Mouse (Mus musculus): ENCODE results near the gene Olfr1293-ps. TPM values are rescaled to one million over a fixed set of nuclear protein-coding genes. Genes with fewer than 3 reads are reported as not detected.

The Olfr1293-ps gene
- polyA plus RNA-seq (2015; fragmentation: Nextera tagmentation; extraction: Ambion mirVana) = not detected in 2 replicates

GRCm38 (mm10) chr2:111524903-111525302, at the start of gene Olfr1293-ps:
Olfr1293-ps (plus strand) TSS chr2:111525203.
- Histone ChIP-seq H3K27me3 (ENCODE audit: insufficient read depth, low read length) (no peaks in the 10 kb centered on the region), H3K9ac (replicated peaks) (no peak within 1 kb of the TSS), H3K4me3 (ENCODE audit: low read depth, low read length) (no peak within 1 kb of the TSS), H3K4me1 (ENCODE audit: insufficient read depth) (no peaks in the 10 kb centered on the region), H3K9me3 (ENCODE audit: low read length) (no peaks in the 10 kb centered on the region), H3K4me2 (ENCODE audit: low read depth, low read length) (no peak within 1 kb of the TSS), H3K27ac (ENCODE audit: low read depth) (no peak within 1 kb of the TSS), H3K36me3 (replicated peaks; ENCODE audit: insufficient read depth, low read length) (no peaks in the 10 kb centered on the region)
- ATAC-seq = no peak
- WGBS (ENCODE audit: insufficient replicate concordance) = 67% methylated on average over 1 of the region's 1 CpGs
- TF ChIP-seq EP300 (IDR thresholded peaks at IDR 0.05; ENCODE audit: low read depth) (no peak), CTCF (IDR thresholded peaks at IDR 0.05; ENCODE audit: low read depth) (no peak)
- no peak for DNase-seq

DNA sequence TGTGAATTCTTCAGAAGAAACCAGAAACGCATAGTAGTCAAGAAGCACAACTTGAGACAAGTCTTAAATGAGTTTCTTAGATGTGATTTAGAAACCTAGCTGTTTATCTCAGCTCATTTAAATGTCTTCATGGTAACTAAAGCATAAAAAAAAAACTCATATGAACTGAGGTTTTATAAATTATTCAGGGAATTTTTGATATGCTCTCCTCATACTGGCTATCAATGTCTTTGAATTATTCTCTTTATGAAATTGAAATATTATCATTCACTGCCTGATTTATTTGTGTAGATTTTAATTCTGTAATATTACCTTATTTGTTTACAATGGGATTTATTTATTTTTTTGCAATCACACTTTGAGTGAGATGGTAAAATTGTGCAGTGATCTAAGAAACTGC, 44.5 kb upstream of the Olfr1293-ps start, which contains the start of gene Olfr1289:
Gene Olfr1289, plus strand, starts transcription at position 301 of the 400 bp plus-strand sequence.
- Histone ChIP-seq H3K27ac (ENCODE audit: low read depth) (no peak within 1 kb of the TSS), H3K36me3 (replicated peaks; ENCODE audit: insufficient read depth, low read length) (no peaks in the 10 kb centered on the region), H3K27me3 (ENCODE audit: insufficient read depth, low read length) (no peaks in the 10 kb centered on the region), H3K4me1 (ENCODE audit: insufficient read depth) (no peaks in the 10 kb centered on the region), H3K9me3 (ENCODE audit: low read length) (no peaks in the 10 kb centered on the region), H3K4me3 (ENCODE audit: low read depth, low read length) (no peak within 1 kb of the TSS), H3K9ac (replicated peaks) (no peak within 1 kb of the TSS), H3K4me2 (ENCODE audit: low read depth, low read length) (no peak within 1 kb of the TSS)
- DNase-seq = no peak
- no peak for TF ChIP-seq CTCF (IDR thresholded peaks at IDR 0.05; ENCODE audit: low read depth)
- no peak for TF ChIP-seq EP300 (IDR thresholded peaks at IDR 0.05; ENCODE audit: low read depth)
- 55% methylated on average over 1 of the region's 1 CpGs for WGBS (ENCODE audit: insufficient replicate concordance)
- ATAC-seq = no peak

DNA sequence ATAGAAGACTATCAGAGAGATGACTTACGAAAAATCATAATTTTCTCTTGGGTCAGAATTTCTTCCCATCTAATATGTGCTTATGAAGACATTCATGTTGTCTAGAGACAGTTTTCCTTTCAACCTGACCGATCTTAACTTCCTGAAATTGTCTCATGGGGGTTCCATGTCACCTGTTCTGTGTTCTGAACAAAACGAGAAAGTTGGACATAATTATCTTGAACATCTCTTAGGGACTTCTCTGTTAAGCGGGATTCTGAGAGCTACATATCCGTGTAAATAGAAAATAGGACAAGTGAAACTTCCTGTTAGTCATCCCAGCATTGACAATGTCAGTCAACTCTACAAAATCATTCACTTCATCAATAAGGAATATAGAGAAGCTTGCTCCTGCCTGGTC, 31.3 kb upstream of the Olfr1293-ps start, which contains the start of gene Olfr1290:
Gene Olfr1290, minus strand, starts transcription at position 101 of the 400 bp plus-strand sequence.
- Histone ChIP-seq H3K9me3 (ENCODE audit: low read length) (no peaks in the 10 kb centered on the region), H3K9ac (replicated peaks) (no peak within 1 kb of the TSS), H3K27me3 (ENCODE audit: insufficient read depth, low read length) (no peaks in the 10 kb centered on the region), H3K4me3 (ENCODE audit: low read depth, low read length) (no peak within 1 kb of the TSS), H3K27ac (ENCODE audit: low read depth) (no peak within 1 kb of the TSS), H3K36me3 (replicated peaks; ENCODE audit: insufficient read depth, low read length) (no peaks in the 10 kb centered on the region), H3K4me1 (ENCODE audit: insufficient read depth) (no peaks in the 10 kb centered on the region), H3K4me2 (ENCODE audit: low read depth, low read length) (no peak within 1 kb of the TSS)
- 61% methylated on average over 5 of the region's 5 CpGs for whole genome bisulfite sequencing (ENCODE audit: insufficient replicate concordance)
- no peak for ATAC-seq
- no peak for DNase-seq
- TF ChIP-seq EP300 (IDR thresholded peaks at IDR 0.05; ENCODE audit: low read depth) (no peak), CTCF (IDR thresholded peaks at IDR 0.05; ENCODE audit: low read depth) (no peak)

DNA sequence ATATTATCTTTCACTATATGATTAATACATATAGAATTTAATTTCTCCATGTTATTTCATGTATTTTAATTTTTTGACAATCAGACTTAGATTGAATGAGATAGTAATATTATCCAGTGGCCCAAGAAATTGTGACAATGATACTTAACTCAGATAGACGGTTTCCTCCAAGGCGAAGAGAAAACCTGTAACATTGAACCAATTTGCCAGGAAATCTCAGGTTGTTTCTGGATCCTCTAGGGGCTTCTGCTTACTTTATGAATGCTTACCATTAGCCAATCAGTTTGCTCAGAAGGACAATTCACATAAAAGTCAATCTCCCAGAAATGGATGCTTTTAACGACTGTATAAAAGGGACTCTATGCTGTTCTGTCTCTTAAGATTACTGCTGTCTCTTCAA, 28.1 kb upstream of the Olfr1293-ps start, which contains the start of gene Olfr1291-ps1:
Gene Olfr1291-ps1, plus strand, starts transcription at position 301 of the 400 bp plus-strand sequence.
- Histone ChIP-seq H3K4me1 (ENCODE audit: insufficient read depth) (no peaks in the 10 kb centered on the region), H3K36me3 (replicated peaks; ENCODE audit: insufficient read depth, low read length) (no peaks in the 10 kb centered on the region), H3K9ac (replicated peaks) (no peak within 1 kb of the TSS), H3K4me3 (ENCODE audit: low read depth, low read length) (no peak within 1 kb of the TSS), H3K9me3 (ENCODE audit: low read length) (no peaks in the 10 kb centered on the region), H3K27me3 (ENCODE audit: insufficient read depth, low read length) (no peaks in the 10 kb centered on the region), H3K27ac (ENCODE audit: low read depth) (no peak within 1 kb of the TSS), H3K4me2 (ENCODE audit: low read depth, low read length) (no peak within 1 kb of the TSS)
- DNase-seq (no peak), ATAC-seq (no peak)
- 84% methylated on average over 3 of the region's 3 CpGs for WGBS (ENCODE audit: insufficient replicate concordance)
- TF ChIP-seq EP300 (IDR thresholded peaks at IDR 0.05; ENCODE audit: low read depth) = no peak
- no peak for TF ChIP-seq CTCF (IDR thresholded peaks at IDR 0.05; ENCODE audit: low read depth)

- TF ChIP-seq CTCF (IDR thresholded peaks at IDR 0.05; ENCODE audit: low read depth) (no peak), EP300 (IDR thresholded peaks at IDR 0.05; ENCODE audit: low read depth) (no peak)
- Histone ChIP-seq H3K4me2 (ENCODE audit: low read depth, low read length) (no peak overlapping the region), H3K36me3 (replicated peaks; ENCODE audit: insufficient read depth, low read length) (no peaks in the 10 kb centered on the region), H3K4me1 (ENCODE audit: insufficient read depth) (no peaks in the 10 kb centered on the region), H3K27me3 (ENCODE audit: insufficient read depth, low read length) (no peaks in the 10 kb centered on the region), H3K27ac (ENCODE audit: low read depth) (no peak overlapping the region), H3K9me3 (ENCODE audit: low read length) (no peaks in the 10 kb centered on the region), H3K4me3 (ENCODE audit: low read depth, low read length) (no peak overlapping the region), H3K9ac (replicated peaks) (no peak overlapping the region)
- DNase-seq (no peak), ATAC-seq (no peak)
- WGBS (ENCODE audit: insufficient replicate concordance) = 78% methylated on average over 10 of the region's 10 CpGs
Measured at GRCm38 (mm10) chr2:111517451-111517850, 7.6 kb upstream of the Olfr1293-ps start.

DNA sequence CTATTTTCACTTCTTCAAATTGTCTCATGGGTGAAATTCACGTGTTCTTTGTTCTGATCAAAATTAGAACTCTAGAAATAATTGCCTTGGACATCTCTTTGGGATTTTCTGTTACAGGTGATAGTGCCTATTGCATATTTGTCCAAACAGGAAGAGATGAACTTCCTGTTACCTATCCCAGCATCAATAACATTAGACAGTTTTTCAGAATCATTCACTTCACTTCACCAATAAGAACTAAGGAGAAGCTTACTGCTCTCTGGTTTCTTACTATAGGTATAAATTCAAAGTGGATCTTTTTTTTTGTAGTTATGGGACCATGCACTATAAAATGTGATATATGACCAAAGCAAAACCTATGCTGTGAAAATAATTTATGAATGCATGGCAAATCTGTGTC, 15.2 kb downstream of the Olfr1293-ps start, which contains the start of gene Olfr1294:
Gene Olfr1294, minus strand, starts transcription at position 101 of the 400 bp plus-strand sequence.
- no peak for ATAC-seq
- no peak for TF ChIP-seq CTCF (IDR thresholded peaks at IDR 0.05; ENCODE audit: low read depth)
- no peak for TF ChIP-seq EP300 (IDR thresholded peaks at IDR 0.05; ENCODE audit: low read depth)
- Histone ChIP-seq H3K4me2 (ENCODE audit: low read depth, low read length) (no peak within 1 kb of the TSS), H3K4me1 (ENCODE audit: insufficient read depth) (no peaks in the 10 kb centered on the region), H3K9me3 (ENCODE audit: low read length) (no peaks in the 10 kb centered on the region), H3K4me3 (ENCODE audit: low read depth, low read length) (no peak within 1 kb of the TSS), H3K36me3 (replicated peaks; ENCODE audit: insufficient read depth, low read length) (no peaks in the 10 kb centered on the region), H3K9ac (replicated peaks) (no peak within 1 kb of the TSS), H3K27me3 (ENCODE audit: insufficient read depth, low read length) (no peaks in the 10 kb centered on the region), H3K27ac (ENCODE audit: low read depth) (no peak within 1 kb of the TSS)
- WGBS (ENCODE audit: insufficient replicate concordance) = 36% methylated on average over 1 of the region's 1 CpGs
- no peak for DNase-seq
